Mouse (Mus musculus): ENCODE results near the gene Tm6sf2. TPM values are rescaled to one million over a fixed set of nuclear protein-coding genes. Genes with fewer than 3 reads are reported as not detected.

The Tm6sf2 gene
- polyA plus RNA-seq, 1 experiment = 0.57 TPM

DNA sequence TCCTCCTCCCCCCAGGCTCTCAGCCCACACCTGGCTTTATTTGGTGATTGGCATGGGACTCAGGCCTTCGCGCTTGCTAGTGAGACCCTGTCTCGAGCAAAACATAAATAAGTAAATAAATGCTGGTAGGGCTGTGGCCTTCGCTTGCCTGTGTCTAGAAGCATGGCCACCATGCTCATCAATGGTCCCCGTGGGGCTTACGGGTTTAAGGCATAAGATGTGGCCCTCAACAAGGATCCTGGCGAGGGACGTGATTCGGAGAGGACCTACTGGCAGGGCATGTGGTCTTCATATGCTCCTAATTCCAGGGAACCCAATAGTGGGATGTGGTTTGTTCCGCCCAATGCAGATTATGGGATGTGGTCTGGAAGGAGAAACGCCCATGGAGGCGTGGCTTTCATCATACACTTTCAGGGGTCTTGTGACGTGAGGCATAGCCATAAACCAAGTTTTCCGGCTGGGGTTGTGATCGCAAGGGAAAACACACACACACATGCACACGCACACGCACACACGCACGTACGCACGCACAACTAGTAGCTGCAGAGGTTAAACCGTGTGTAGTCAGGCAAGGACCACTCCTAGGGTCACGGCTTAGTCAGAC is 38.6 kb downstream of the Tm6sf2 start:
- H3K27me3 ChIP-seq (ENCODE audit: control insufficient read depth, insufficient read depth, insufficient read length) = peaks cover 78% of the 10 kb centered on the region
- H3K36me3 ChIP-seq (ENCODE audit: control insufficient read depth, insufficient read depth) = no peaks in the 10 kb centered on the region
- no peak for TF ChIP-seq MYOD1 (IDR thresholded peaks at IDR 0.05; ENCODE audit: control insufficient read depth, insufficient read length, low read depth)
- no peak for TF ChIP-seq FOSL1 (IDR thresholded peaks at IDR 0.05; ENCODE audit: insufficient read depth, low read length, poor library complexity, severe bottlenecking)
- TF ChIP-seq MYOG (IDR thresholded peaks at IDR 0.05; ENCODE audit: control insufficient read depth, extremely low read depth, insufficient read length) = no peak
- TF ChIP-seq CTCF (IDR thresholded peaks at IDR 0.05; ENCODE audit: control insufficient read depth, insufficient read depth, insufficient read length) = no peak
- TF ChIP-seq MAX (IDR thresholded peaks at IDR 0.05) = no peak
- no peak for TF ChIP-seq CEBPB (IDR thresholded peaks at IDR 0.05; ENCODE audit: low read depth)
- TF ChIP-seq USF1 (IDR thresholded peaks at IDR 0.05; ENCODE audit: low read depth) = no peak

GRCm38 (mm10) chr8:70112401-70113016 is 39.8 kb downstream of the Tm6sf2 start:
- Histone ChIP-seq H3K79me2 (ENCODE audit: control insufficient read depth, insufficient read depth) (no peaks in the 10 kb centered on the region), H3K36me3 (ENCODE audit: control insufficient read depth, insufficient read depth) (no peaks in the 10 kb centered on the region), H3ac (ENCODE audit: control insufficient read depth, insufficient read length, low read depth) (no peak overlapping the region), H3K79me3 (ENCODE audit: low read depth) (no peaks in the 10 kb centered on the region), H3K27me3 (ENCODE audit: control insufficient read depth, insufficient read depth, insufficient read length) (peaks cover 75% of the 10 kb centered on the region), H3K4me3 (ENCODE audit: insufficient read depth, poor library complexity, severe bottlenecking) (no peak overlapping the region)
- no peak for TF ChIP-seq MAX (IDR thresholded peaks at IDR 0.05)
- TF ChIP-seq CEBPB (IDR thresholded peaks at IDR 0.05; ENCODE audit: low read depth) = no peak

More for the DNA sequence above, 38.6 kb downstream of the Tm6sf2 start:
- Histone ChIP-seq H3K79me2 (ENCODE audit: control insufficient read depth, insufficient read depth) (no peaks in the 10 kb centered on the region), H3ac (ENCODE audit: control insufficient read depth, insufficient read length, low read depth) (no peak overlapping the region), H3K4me3 (ENCODE audit: insufficient read depth, poor library complexity, severe bottlenecking) (no peak overlapping the region), H3K79me3 (ENCODE audit: low read depth) (no peaks in the 10 kb centered on the region)

GRCm38 (mm10) chr8:70114488-70114887 is 41.8 kb downstream of the Tm6sf2 start:
- Histone ChIP-seq H3K79me3 (ENCODE audit: low read depth) (no peaks in the 10 kb centered on the region), H3K36me3 (ENCODE audit: control insufficient read depth, insufficient read depth) (no peaks in the 10 kb centered on the region), H3K4me3 (ENCODE audit: insufficient read depth, poor library complexity, severe bottlenecking) (no peak overlapping the region), H3ac (ENCODE audit: control insufficient read depth, insufficient read length, low read depth) (no peak overlapping the region), H3K27me3 (ENCODE audit: control insufficient read depth, insufficient read depth, insufficient read length) (peaks cover 72% of the 10 kb centered on the region), H3K79me2 (ENCODE audit: control insufficient read depth, insufficient read depth) (no peaks in the 10 kb centered on the region)
- TF ChIP-seq USF1 (IDR thresholded peaks at IDR 0.05; ENCODE audit: low read depth) (no peak), CEBPB (IDR thresholded peaks at IDR 0.05; ENCODE audit: low read depth) (no peak), MYOG (IDR thresholded peaks at IDR 0.05; ENCODE audit: control insufficient read depth, extremely low read depth, insufficient read length) (no peak), CTCF (IDR thresholded peaks at IDR 0.05; ENCODE audit: control insufficient read depth, insufficient read depth, insufficient read length) (no peak), MYOD1 (IDR thresholded peaks at IDR 0.05; ENCODE audit: control insufficient read depth, insufficient read length, low read depth) (no peak), MAX (IDR thresholded peaks at IDR 0.05) (no peak), FOSL1 (IDR thresholded peaks at IDR 0.05; ENCODE audit: insufficient read depth, low read length, poor library complexity, severe bottlenecking) (no peak)

GRCm38 (mm10) chr8:70114892-70115291 is 42.2 kb downstream of the Tm6sf2 start:
- TF ChIP-seq USF1 (IDR thresholded peaks at IDR 0.05; ENCODE audit: low read depth) (no peak), MYOD1 (IDR thresholded peaks at IDR 0.05; ENCODE audit: control insufficient read depth, insufficient read length, low read depth) (no peak), MAX (IDR thresholded peaks at IDR 0.05) (no peak), MYOG (IDR thresholded peaks at IDR 0.05; ENCODE audit: control insufficient read depth, extremely low read depth, insufficient read length) (no peak), FOSL1 (IDR thresholded peaks at IDR 0.05; ENCODE audit: insufficient read depth, low read length, poor library complexity, severe bottlenecking) (no peak), CTCF (IDR thresholded peaks at IDR 0.05; ENCODE audit: control insufficient read depth, insufficient read depth, insufficient read length) (no peak), CEBPB (IDR thresholded peaks at IDR 0.05; ENCODE audit: low read depth) (no peak)
- Histone ChIP-seq H3K27me3 (ENCODE audit: control insufficient read depth, insufficient read depth, insufficient read length) (peaks cover 72% of the 10 kb centered on the region), H3K79me2 (ENCODE audit: control insufficient read depth, insufficient read depth) (no peaks in the 10 kb centered on the region), H3K4me3 (ENCODE audit: insufficient read depth, poor library complexity, severe bottlenecking) (no peak overlapping the region), H3ac (ENCODE audit: control insufficient read depth, insufficient read length, low read depth) (no peak overlapping the region), H3K36me3 (ENCODE audit: control insufficient read depth, insufficient read depth) (no peaks in the 10 kb centered on the region), H3K79me3 (ENCODE audit: low read depth) (no peaks in the 10 kb centered on the region)

DNA sequence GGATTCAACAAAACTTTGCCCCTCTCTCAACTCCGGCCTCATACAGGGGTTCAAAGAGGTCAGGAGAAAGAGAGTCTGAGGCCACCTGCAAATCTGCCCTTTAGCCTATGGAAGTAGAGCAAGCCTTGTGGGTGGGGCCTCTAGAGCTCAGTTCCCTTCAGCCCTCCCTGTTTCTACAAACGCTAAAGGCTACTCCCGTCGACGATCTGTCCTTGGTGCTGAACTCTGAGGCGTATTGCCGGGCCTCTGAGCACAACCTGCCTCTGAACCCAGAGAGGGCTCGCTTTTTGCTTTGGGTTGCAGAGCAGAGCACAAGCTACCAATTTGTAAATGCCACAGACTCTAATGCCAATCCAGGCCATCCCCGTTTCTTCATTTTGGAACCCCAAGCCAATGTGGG is 44.9 kb downstream of the Tm6sf2 start:
- no peak overlapping the region for H3ac ChIP-seq (ENCODE audit: control insufficient read depth, insufficient read length, low read depth)
- H3K4me3 ChIP-seq (ENCODE audit: insufficient read depth, poor library complexity, severe bottlenecking) = no peak overlapping the region
- H3K27me3 ChIP-seq (ENCODE audit: control insufficient read depth, insufficient read depth, insufficient read length) = peaks cover 50% of the 10 kb centered on the region
- no peaks in the 10 kb centered on the region for H3K79me2 ChIP-seq (ENCODE audit: control insufficient read depth, insufficient read depth)
- H3K36me3 ChIP-seq (ENCODE audit: control insufficient read depth, insufficient read depth) = no peaks in the 10 kb centered on the region
- no peak for TF ChIP-seq USF1 (IDR thresholded peaks at IDR 0.05; ENCODE audit: low read depth)
- no peak for TF ChIP-seq MYOD1 (IDR thresholded peaks at IDR 0.05; ENCODE audit: control insufficient read depth, insufficient read length, low read depth)
- no peak for TF ChIP-seq CTCF (IDR thresholded peaks at IDR 0.05; ENCODE audit: control insufficient read depth, insufficient read depth, insufficient read length)
- TF ChIP-seq FOSL1 (IDR thresholded peaks at IDR 0.05; ENCODE audit: insufficient read depth, low read length, poor library complexity, severe bottlenecking) = no peak
- TF ChIP-seq CEBPB (IDR thresholded peaks at IDR 0.05; ENCODE audit: low read depth) = no peak
- no peak for TF ChIP-seq MYOG (IDR thresholded peaks at IDR 0.05; ENCODE audit: control insufficient read depth, extremely low read depth, insufficient read length)
- TF ChIP-seq MAX (IDR thresholded peaks at IDR 0.05) = no peak
- no peaks in the 10 kb centered on the region for H3K79me3 ChIP-seq (ENCODE audit: low read depth)

All from C2C12 (cell line).